Mouse (Mus musculus) brain, embryonic 14.5 days (tissue): Measurements from ENCODE around the gene Stxbp6.

Experiments
- CTCF ChIP-seq: fragments of 200-500 bp; IDR thresholded peaks from 2 replicates; pipeline ENCODE4 v1.5.1; 2012; ENCODE audit warnings: inconsistent platforms, mild to moderate bottlenecking, moderate library complexity, borderline replicate concordance; ENCODE audit not compliant: insufficient read depth, insufficient read length; ENCODE audit errors: extremely low read depth
- POLR2A ChIP-seq: fragments of 200-500 bp; IDR thresholded peaks from 2 replicates; pipeline ENCODE4 v1.6.1; 2012; ENCODE audit warnings: mild to moderate bottlenecking, inconsistent platforms, borderline replicate concordance; ENCODE audit not compliant: poor library complexity, insufficient read depth, insufficient read length, severe bottlenecking; ENCODE audit errors: extremely low read depth

GRCm38 (mm10) chr12:44925901-44926300, 148.6 kb downstream of the Stxbp6 start:
- TF ChIP-seq CTCF (no peak), POLR2A (no peak)
